ENCODE assay signal across 26 mouse cellular contexts in the genomic region with DNA sequence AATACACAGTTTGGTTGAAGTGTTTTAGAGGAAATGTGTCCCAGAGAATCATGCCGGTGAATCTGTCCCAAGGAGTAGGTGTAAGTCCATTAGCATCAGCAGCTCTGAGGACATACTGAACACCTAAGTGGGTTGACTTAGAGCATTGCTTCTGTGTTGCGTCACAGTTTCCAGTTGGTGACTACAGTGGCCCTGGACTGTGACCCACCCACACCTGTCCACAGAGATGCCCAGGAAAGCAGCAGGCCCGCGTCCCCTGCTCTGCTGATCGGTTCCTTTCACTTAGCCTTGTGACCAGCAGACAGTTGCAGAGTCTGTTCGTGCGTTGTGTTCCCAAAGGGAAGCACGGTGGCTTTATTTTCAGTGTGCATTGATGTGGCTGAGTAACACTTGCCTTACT.
"Had no signal": no experiment of that assay in that cellular context is flagged by ENCODE, and none has a peak within 500 bp of the region (broad histone marks: within the 10 kb centered on the region; RNA-seq: fewer than 3 reads in every experiment).

No protein-coding gene starts in this region.

- H3K27me3 ChIP-seq: heart, embryonic 12.5 days; hindbrain, embryonic 12.5 days; intestine, embryonic 15.5 days; kidney, embryonic 15.5 days; limb, embryonic 13.5 days; limb, embryonic 15.5 days had no signal

- H3K4me2 ChIP-seq: heart, embryonic 12.5 days; hindbrain, embryonic 12.5 days; hindbrain, embryonic 14.5 days; intestine, embryonic 15.5 days; kidney, embryonic 15.5 days; limb, embryonic 13.5 days; limb, embryonic 15.5 days had no signal

- H3K4me3 ChIP-seq: gastrocnemius, adult 2 months; heart, adult 2 months; heart, embryonic 10.5 days; heart, embryonic 12.5 days; hindbrain, embryonic 10.5 days; hindbrain, embryonic 12.5 days; intestine, embryonic 15.5 days; kidney, embryonic 15.5 days; limb, embryonic 13.5 days; limb, embryonic 15.5 days had no signal

- DNase-seq: gastrocnemius, adult 2 months; gastrocnemius, postnatal 10 days; gastrocnemius, postnatal 25 days; heart, adult 2 months; heart, postnatal 10 days; heart, postnatal 4 days; kidney, adult 11 months; kidney, adult 2 months; kidney, adult 9 months; kidney, postnatal 14 days; kidney, postnatal 36 days; layer of hippocampus, adult 9-11 months; layer of hippocampus, postnatal 36 days; left cerebral cortex, postnatal 4 days had no signal

- H3K9me3 ChIP-seq: heart, embryonic 10.5 days; heart, embryonic 12.5 days; hindbrain, embryonic 10.5 days; hindbrain, embryonic 12.5 days; intestine, embryonic 15.5 days; kidney, embryonic 15.5 days; limb, embryonic 13.5 days; limb, embryonic 15.5 days had no signal

- H3K27ac ChIP-seq: gastrocnemius, adult 2 months; heart, adult 2 months; heart, embryonic 10.5 days; hindbrain, embryonic 10.5 days; hindbrain, embryonic 12.5 days; hindbrain, embryonic 14.5 days; intestine, embryonic 15.5 days; kidney, embryonic 15.5 days; kidney, postnatal 0 days; limb, embryonic 13.5 days; limb, embryonic 15.5 days had no signal

- H3K9ac ChIP-seq: heart, embryonic 12.5 days; hindbrain, embryonic 12.5 days; hindbrain, embryonic 14.5 days; intestine, embryonic 15.5 days; kidney, embryonic 15.5 days; limb, embryonic 13.5 days; limb, embryonic 15.5 days had no signal

- ATAC-seq: hindbrain, embryonic 16.5 days; inflammation-experienced regulatory T-cells, adult 6 months; intestine, embryonic 15.5 days had no signal

- H3K36me3 ChIP-seq: heart, embryonic 10.5 days; heart, embryonic 12.5 days; hindbrain, embryonic 10.5 days; hindbrain, embryonic 12.5 days; intestine, embryonic 15.5 days; kidney, embryonic 15.5 days; limb, embryonic 13.5 days; limb, embryonic 15.5 days had no signal
